Mouse (Mus musculus) forebrain, embryonic 11.5 days (tissue): Measurements from ENCODE around the gene Snx9. TPM values are rescaled to one million over a fixed set of nuclear protein-coding genes. Genes with fewer than 3 reads are reported as not detected.

Source experiments
- polyA plus RNA-seq: library from polyadenylated mRNA; unstranded; fragments of >200 nt; fragmentation: Nextera tagmentation; extraction: Ambion mirVana; gene quantifications from 2 replicates; pipeline ENCODE4 v1.2.1, GENCODE M21; 2014

Gene Snx9
- polyA plus RNA-seq, 1 experiment from 2014 or later = 19.0 TPM

Other genes starting within 250 kb of the Snx9 start
- 1.0 and 1.2 TPM in 2 replicates for gene Synj2, start 100.0 kb downstream of the Snx9 start, polyA plus RNA-seq
- 8.7 and 10.0 TPM in 2 replicates for gene Serac1, start 238.4 kb downstream of the Snx9 start, polyA plus RNA-seq
- gene Gtf2h5, start 238.5 kb downstream of the Snx9 start, polyA plus RNA-seq = 157 and 165 TPM in 2 replicates